Mouse (Mus musculus): ENCODE measurements around the gene Ip6k2.

Gene Ip6k2

GRCm38 (mm10) chr9:108820077-108820476 lies 36.5 kb downstream of the Ip6k2 start:
- no peak for DNase-seq (ENCODE audit: low spot score in 2 of 2)

- no peak for DNase-seq (ENCODE audit: low spot score in 2 of 2)
These were observed 40.6 kb downstream of the Ip6k2 start for GRCm38 (mm10) chr9:108824144-108824685.

GRCm38 (mm10) chr9:108824755-108825413 lies 41.3 kb downstream of the Ip6k2 start:
- no peak for DNase-seq (ENCODE audit: low spot score in 2 of 2)

DNA sequence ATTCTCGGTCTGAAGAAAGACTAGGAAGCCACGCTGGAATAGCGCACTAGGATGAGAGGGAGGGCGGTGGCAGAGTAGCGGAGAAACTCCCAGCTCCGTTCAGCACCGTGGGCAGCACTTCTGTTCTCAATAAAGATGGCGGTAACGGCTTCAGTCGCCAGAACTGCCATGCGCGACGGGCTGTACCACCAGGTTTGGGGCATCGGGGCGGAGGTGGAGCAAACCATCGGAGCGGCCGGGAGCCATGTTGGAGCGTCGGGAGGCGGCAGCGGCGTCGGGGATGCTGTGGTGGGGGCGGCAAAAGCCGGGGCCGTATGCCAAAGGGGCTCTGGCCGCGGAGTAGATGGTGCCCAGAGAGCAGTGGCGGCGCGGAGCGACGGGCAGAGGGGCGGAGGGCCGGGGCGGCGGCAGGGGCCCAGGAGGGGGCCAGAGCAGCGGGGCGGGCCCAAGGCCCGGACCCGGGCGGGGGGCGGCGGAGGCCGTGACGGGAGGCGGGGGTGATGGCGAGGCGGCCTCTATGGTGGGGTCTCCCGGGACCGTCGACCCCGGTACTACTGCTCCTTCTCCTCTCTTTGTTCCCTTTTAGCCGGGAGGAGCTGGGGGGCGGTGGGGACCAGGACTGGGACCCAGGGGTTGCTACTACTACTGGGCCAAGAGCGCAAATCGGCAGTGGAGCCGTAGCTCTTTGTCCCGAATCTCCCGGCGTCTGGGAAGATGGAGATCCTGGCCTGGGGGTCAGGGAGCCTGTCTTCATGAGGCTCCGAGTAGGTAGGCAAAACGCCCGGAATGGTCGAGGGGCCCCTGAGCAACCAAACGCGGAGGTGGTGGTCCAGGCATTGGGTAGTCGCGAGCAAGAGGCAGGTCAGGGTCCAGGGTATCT lies 42.5 kb downstream of the Ip6k2 start, which contains the start of gene Celsr3:
Gene Celsr3, plus strand, starts transcription at position 501 of the 880 bp plus-strand sequence.
- DNase-seq (ENCODE audit: low spot score in 2 of 2) = peak in 1 of 2 experiments; percentile 63

- DNase-seq (ENCODE audit: low spot score in 2 of 2) = peak; percentile 80 to 94
These were observed 43.2 kb downstream of the Ip6k2 start for GRCm38 (mm10) chr9:108826700-108827340.

DNA sequence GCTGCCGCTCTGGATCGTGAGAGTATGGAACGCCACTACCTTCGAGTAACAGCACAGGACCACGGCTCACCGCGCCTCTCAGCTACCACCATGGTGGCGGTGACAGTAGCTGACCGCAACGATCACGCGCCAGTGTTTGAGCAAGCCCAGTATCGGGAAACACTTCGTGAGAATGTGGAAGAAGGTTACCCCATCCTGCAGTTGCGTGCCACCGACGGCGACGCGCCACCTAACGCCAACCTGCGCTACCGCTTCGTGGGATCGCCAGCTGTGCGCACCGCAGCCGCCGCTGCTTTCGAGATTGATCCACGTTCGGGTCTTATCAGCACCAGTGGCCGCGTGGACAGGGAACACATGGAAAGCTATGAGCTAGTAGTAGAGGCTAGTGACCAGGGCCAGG lies 43.9 kb downstream of the Ip6k2 start:
- DNase-seq (ENCODE audit: low spot score in 2 of 2) = no peak

GRCm38 (mm10) chr9:108827906-108828305 lies 44.3 kb downstream of the Ip6k2 start:
- DNase-seq (ENCODE audit: low spot score in 2 of 2) = no peak

- DNase-seq (ENCODE audit: low spot score in 2 of 2) = no peak
These were observed 48.0 kb downstream of the Ip6k2 start for GRCm38 (mm10) chr9:108831637-108832036.

- DNase-seq (ENCODE audit: low spot score in 2 of 2) = peak; percentile 85 to 87
These were observed 49.0 kb downstream of the Ip6k2 start for GRCm38 (mm10) chr9:108832390-108833108.

DNA sequence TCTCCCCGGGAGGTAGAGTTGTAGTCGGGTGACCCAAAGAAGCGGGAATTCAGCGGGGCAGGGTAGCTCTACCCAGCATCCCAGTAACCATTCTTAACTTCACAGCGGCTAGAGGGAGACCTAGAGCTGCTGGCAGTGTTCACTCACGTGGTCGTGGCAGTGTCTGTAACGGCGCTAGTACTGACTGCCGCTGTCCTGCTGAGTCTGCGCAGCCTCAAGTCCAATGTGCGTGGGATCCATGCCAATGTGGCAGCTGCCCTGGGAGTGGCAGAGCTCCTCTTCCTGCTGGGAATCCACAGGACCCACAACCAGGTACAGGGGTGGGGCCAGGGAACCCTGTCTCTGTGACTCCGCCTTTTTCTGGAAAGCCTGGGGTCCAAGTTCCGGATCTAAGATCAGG lies 59.4 kb downstream of the Ip6k2 start:
- DNase-seq (ENCODE audit: low spot score in 2 of 2) = no peak

DNA sequence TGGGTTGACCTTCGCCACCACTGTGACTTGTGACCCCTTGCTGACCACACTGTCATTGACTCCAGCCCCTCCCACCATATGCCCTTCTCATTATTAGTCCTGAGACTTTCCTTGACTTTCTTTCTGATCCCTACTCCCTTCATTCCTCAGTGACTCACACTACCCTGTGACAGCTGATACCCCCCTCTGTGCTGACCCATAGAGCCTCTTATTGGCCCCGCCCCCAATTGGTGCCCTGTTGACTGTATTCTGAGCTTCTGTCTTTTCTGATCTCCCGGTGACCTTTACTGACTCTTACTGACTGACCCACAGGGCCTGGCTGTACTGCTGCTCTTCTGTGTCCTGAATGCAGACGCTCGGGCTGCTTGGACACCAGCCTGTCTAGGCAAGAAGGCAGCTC lies 61.8 kb downstream of the Ip6k2 start:
- no peak for DNase-seq (ENCODE audit: low spot score in 2 of 2)

- DNase-seq (ENCODE audit: low spot score in 2 of 2) = no peak
These were observed 63.8 kb downstream of the Ip6k2 start for GRCm38 (mm10) chr9:108847374-108847773.

DNA sequence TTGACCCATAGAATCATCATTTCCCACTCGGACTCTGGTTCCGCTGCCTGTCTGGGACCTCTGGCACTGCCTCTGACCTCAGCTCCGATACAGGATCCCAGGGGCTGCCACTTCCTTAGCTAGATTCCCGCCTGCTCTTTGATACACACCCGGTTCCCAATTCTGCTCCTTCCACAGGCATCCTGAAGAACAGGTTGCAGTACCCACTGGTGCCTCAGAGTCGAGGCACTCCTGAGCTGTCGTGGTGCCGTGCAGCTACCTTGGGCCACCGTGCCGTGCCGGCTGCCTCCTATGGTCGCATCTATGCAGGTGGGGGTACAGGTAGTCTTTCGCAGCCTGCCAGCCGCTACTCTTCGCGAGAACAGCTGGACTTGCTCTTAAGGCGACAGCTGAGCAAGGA lies 64.8 kb downstream of the Ip6k2 start:
- DNase-seq (ENCODE audit: low spot score in 2 of 2) = no peak

DNA sequence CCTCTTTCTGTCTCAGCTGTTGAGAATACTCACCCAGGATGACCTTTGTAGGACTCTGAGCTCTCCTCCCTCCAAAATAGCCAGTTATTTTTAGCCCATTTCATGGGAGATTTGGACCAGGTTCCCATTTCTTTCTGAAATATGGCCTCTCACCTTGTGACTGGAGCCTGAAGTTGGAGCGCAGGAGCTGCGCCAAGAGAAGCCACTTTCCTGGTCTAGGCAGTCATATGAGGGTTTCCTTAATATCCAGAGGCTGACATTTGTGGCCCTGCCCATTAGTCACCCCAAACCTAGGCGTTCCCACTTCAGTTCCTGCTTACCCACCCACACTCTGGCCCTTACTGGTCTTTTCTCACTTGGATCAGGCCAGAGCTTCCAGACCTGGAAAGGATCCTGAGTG lies 69.4 kb downstream of the Ip6k2 start, which contains the start of gene Slc26a6:
Gene Slc26a6, plus strand, starts transcription at position 308 of the 400 bp plus-strand sequence.
- DNase-seq (ENCODE audit: low spot score in 2 of 2) = no peak

DNA sequence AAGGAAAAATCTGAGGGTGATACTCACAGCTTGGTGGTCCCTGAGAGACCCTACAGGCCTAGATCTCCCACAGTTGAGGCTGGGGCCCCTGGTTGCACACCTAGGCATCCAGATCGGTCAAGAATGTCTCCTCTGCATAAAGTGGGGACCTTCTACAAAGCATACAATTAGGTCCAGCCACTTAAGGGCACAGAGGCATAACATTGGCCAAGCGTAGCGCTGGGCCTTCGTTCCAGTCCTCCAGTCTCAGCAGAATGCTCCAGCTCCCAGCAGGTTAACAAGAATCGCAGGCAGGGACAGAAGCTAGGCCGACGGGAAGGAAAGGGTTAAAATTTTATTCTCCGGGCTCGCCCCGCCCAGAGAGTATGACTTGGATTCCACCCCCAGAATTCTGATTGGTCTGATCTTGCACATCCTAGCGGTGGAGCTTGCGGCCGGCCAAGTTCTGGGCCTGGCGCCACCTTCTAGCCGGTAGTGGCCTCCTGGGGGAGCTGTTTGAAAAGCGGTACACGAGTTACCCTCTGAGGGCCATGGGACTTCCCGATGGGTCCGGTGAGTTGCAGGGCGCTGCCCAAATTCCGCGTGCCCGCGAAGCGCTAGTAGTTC lies 70.1 kb downstream of the Ip6k2 start:
- DNase-seq (ENCODE audit: low spot score in 2 of 2) = peak; percentile 86 to 91

- DNase-seq (ENCODE audit: low spot score in 2 of 2) = peak; percentile 79 to 89
These were observed 70.7 kb downstream of the Ip6k2 start for GRCm38 (mm10) chr9:108854241-108854696.

GRCm38 (mm10) chr9:108855335-108855734 lies 71.7 kb downstream of the Ip6k2 start:
- no peak for DNase-seq (ENCODE audit: low spot score in 2 of 2)
